Mouse (Mus musculus) intestine, embryonic 16.5 days (tissue): ENCODE measurements around the gene Krtap16-3. TPM values are rescaled to one million over a fixed set of nuclear protein-coding genes. Genes with fewer than 3 reads are reported as not detected.

ENCODE experiments used
- ATAC-seq: fragments of 200-750 bp; cut with Nextera tagmentation; 2 replicates; pipeline ENCODE4 v1.8.0; 2017; ENCODE audit warnings: moderate TSS enrichment, moderate library complexity
- H3K27ac ChIP-seq: fragments of 300-500 bp; sonication (generic); 2 replicates; pipeline ENCODE4 v1.5.1; 2014; ENCODE audit warnings: mild to moderate bottlenecking, low read length
- H3K27me3 ChIP-seq: fragments of 300-500 bp; sonication (generic); replicated peaks from 2 replicates; pipeline ENCODE4 v1.6.1; 2014; ENCODE audit warnings: low read length, control low read depth, mixed read lengths; ENCODE audit not compliant: control insufficient read depth, insufficient read depth
- H3K36me3 ChIP-seq: fragments of 300-500 bp; sonication (generic); 2 replicates; pipeline ENCODE4 v1.6.1; 2014; ENCODE audit warnings: low read length, control low read depth; ENCODE audit not compliant: control insufficient read depth, insufficient read depth
- H3K4me1 ChIP-seq: fragments of 300-500 bp; sonication (generic); 2 replicates; pipeline ENCODE4 v1.6.1; 2014; ENCODE audit warnings: low read length, control low read depth, mixed read lengths; ENCODE audit not compliant: control insufficient read depth, insufficient read depth
- H3K4me2 ChIP-seq: fragments of 300-500 bp; sonication (generic); 2 replicates; pipeline ENCODE4 v1.6.1; 2014; ENCODE audit warnings: low read depth, low read length, control low read depth
- H3K4me3 ChIP-seq: fragments of 300-500 bp; sonication (generic); 2 replicates; pipeline ENCODE4 v1.5.1; 2014; ENCODE audit warnings: mild to moderate bottlenecking, low read length
- H3K9ac ChIP-seq: fragments of 300-500 bp; sonication (generic); 2 replicates; pipeline ENCODE4 v1.6.1; 2014; ENCODE audit warnings: low read depth, low read length
- H3K9me3 ChIP-seq: fragments of 300-500 bp; sonication (generic); 2 replicates; pipeline ENCODE4 v1.6.1; 2016; ENCODE audit warnings: low read length, control low read depth; ENCODE audit not compliant: control insufficient read depth
- WGBS: fragments of 180-500 bp; shearing (Covaris S2); extraction: QIAGEN DNeasy Blood & Tissue Kit; methylation state at CpG from one replicate; pipeline ENCODE4 v1.1.7; 2014; 5-methylcytosine and 5-hydroxymethylcytosine counted together
- polyA plus RNA-seq: library from polyadenylated mRNA; unstranded; fragments of >200 nt; fragmentation: Nextera tagmentation; extraction: Ambion mirVana; gene quantifications from 2 replicates; pipeline ENCODE4 v1.2.1, GENCODE M21; 2015

The Krtap16-3 gene
- not detected in 2 replicates for polyA plus RNA-seq

- no peak for ATAC-seq
- Histone ChIP-seq H3K4me1 (no peaks in the 10 kb centered on the region), H3K9me3 (no peaks in the 10 kb centered on the region), H3K9ac (no peak within 1 kb of the TSS), H3K4me2 (no peak within 1 kb of the TSS), H3K27ac (no peak within 1 kb of the TSS), H3K36me3 (no peaks in the 10 kb centered on the region), H3K4me3 (no peak within 1 kb of the TSS), H3K27me3 (no peaks in the 10 kb centered on the region)
- 91% methylated on average over 7 of the region's 7 CpGs for WGBS
Observed at GRCm38 (mm10) chr16:88962773-88963172, at the start of gene Krtap16-3. TSS of gene Krtap16-3 (minus strand) at chr16:88962873.

DNA sequence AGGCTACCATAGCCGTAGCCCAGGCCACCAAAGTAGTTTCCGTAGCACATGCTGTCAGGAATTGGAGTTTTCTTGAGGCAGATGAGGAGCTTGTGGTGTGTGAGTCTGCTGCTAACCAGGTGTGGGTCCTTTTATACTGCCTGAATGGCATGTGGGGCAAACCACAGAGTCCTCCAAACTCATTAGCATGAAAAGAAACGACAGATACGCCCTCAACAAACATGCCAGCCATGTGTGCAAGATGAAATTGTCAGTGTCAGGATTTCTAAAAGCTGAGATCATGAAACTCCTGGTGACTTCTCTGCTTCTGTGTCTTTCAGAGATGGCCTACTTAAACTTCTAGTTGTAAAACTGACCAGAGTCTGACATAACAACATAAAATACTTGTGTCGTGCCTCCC, 48.0 kb upstream of the Krtap16-3 start, which contains the start of gene Krtap22-2:
Gene Krtap22-2, minus strand, starts transcription at position 101 of the 400 bp plus-strand sequence.
- H3K36me3 ChIP-seq: no peaks in the 10 kb centered on the region
- no peak within 1 kb of the TSS for H3K27ac ChIP-seq
- WGBS: 80% methylated on average over 5 of the region's 5 CpGs
- no peak within 1 kb of the TSS for H3K9ac ChIP-seq
- no peaks in the 10 kb centered on the region for H3K27me3 ChIP-seq
- H3K4me1 ChIP-seq: no peaks in the 10 kb centered on the region
- no peak for ATAC-seq
- H3K4me2 ChIP-seq: no peak within 1 kb of the TSS
- H3K4me3 ChIP-seq: no peak within 1 kb of the TSS
- H3K9me3 ChIP-seq: no peaks in the 10 kb centered on the region

GRCm38 (mm10) chr16:88941106-88941505, 21.6 kb downstream of the Krtap16-3 start:
- Histone ChIP-seq H3K9me3 (no peaks in the 10 kb centered on the region), H3K27me3 (no peaks in the 10 kb centered on the region), H3K4me2 (no peak overlapping the region), H3K9ac (no peak overlapping the region), H3K4me3 (no peak overlapping the region), H3K4me1 (no peaks in the 10 kb centered on the region), H3K36me3 (no peaks in the 10 kb centered on the region), H3K27ac (no peak overlapping the region)
- 86% methylated on average over 6 of the region's 6 CpGs for WGBS
- no peak for ATAC-seq

GRCm38 (mm10) chr16:88938252-88938651, 24.4 kb downstream of the Krtap16-3 start:
- H3K27me3 ChIP-seq: no peaks in the 10 kb centered on the region
- no peaks in the 10 kb centered on the region for H3K9me3 ChIP-seq
- 67% methylated on average over 7 of the region's 7 CpGs for WGBS
- H3K9ac ChIP-seq: no peak overlapping the region
- no peaks in the 10 kb centered on the region for H3K4me1 ChIP-seq
- no peak overlapping the region for H3K4me3 ChIP-seq
- no peak for ATAC-seq
- no peaks in the 10 kb centered on the region for H3K36me3 ChIP-seq
- H3K27ac ChIP-seq: no peak overlapping the region
- H3K4me2 ChIP-seq: no peak overlapping the region

- H3K27me3 ChIP-seq: no peaks in the 10 kb centered on the region
- no peak for ATAC-seq
- H3K4me2 ChIP-seq: no peak within 1 kb of the TSS
- no peak within 1 kb of the TSS for H3K9ac ChIP-seq
- no peak within 1 kb of the TSS for H3K27ac ChIP-seq
- no peak within 1 kb of the TSS for H3K4me3 ChIP-seq
- WGBS: 86% methylated on average over 3 of the region's 3 CpGs
- H3K36me3 ChIP-seq: no peaks in the 10 kb centered on the region
- no peaks in the 10 kb centered on the region for H3K4me1 ChIP-seq
- H3K9me3 ChIP-seq: no peaks in the 10 kb centered on the region
Observed at GRCm38 (mm10) chr16:88932165-88932564, 30.5 kb downstream of the Krtap16-3 start, which contains the start of gene Krtap19-9b. TSS of gene Krtap19-9b (minus strand) at chr16:88932265.

Other genes starting within 250 kb of the Krtap16-3 start
- gene Krtap13-1, start 234.0 kb downstream of the Krtap16-3 start, polyA plus RNA-seq: not detected in 2 replicates
- 0.21 TPM in 1 of 2 replicates, not detected in the other for gene Krtap13, start 211.2 kb downstream of the Krtap16-3 start, polyA plus RNA-seq
- gene 2310034C09Rik, start 204.0 kb downstream of the Krtap16-3 start, polyA plus RNA-seq: 0.34 TPM in 1 of 2 replicates, not detected in the other
- not detected in 2 replicates for gene 2310057N15Rik, start 188.7 kb downstream of the Krtap16-3 start, polyA plus RNA-seq
- gene Gm5965, start 185.0 kb downstream of the Krtap16-3 start, polyA plus RNA-seq: not detected in 2 replicates
- not detected in 2 replicates for gene Gm20741, start 150.7 kb downstream of the Krtap16-3 start, polyA plus RNA-seq
- gene Krtap15, start 142.7 kb downstream of the Krtap16-3 start, polyA plus RNA-seq: not detected in 2 replicates
- gene Krtap14, start 136.7 kb downstream of the Krtap16-3 start, polyA plus RNA-seq: not detected in 2 replicates
- gene Krtap19-1, start 93.5 kb downstream of the Krtap16-3 start, polyA plus RNA-seq: not detected in 2 replicates
- not detected in 2 replicates for gene Krtap19-2, start 88.6 kb downstream of the Krtap16-3 start, polyA plus RNA-seq
- gene Krtap19-3, start 84.8 kb downstream of the Krtap16-3 start, polyA plus RNA-seq: not detected in 2 replicates
- gene Krtap19-4, start 77.8 kb downstream of the Krtap16-3 start, polyA plus RNA-seq: not detected in 2 replicates
- not detected in 2 replicates for gene Krtap19-5, start 66.4 kb downstream of the Krtap16-3 start, polyA plus RNA-seq
- not detected in 2 replicates for gene Krtap19-9b, start 30.6 kb downstream of the Krtap16-3 start, polyA plus RNA-seq
- not detected in 2 replicates for gene Krtap22-2, start 47.9 kb upstream of the Krtap16-3 start, polyA plus RNA-seq
- not detected in 2 replicates for gene Gm10229, start 52.4 kb upstream of the Krtap16-3 start, polyA plus RNA-seq
- not detected in 2 replicates for gene Krtap6-1, start 68.8 kb upstream of the Krtap16-3 start, polyA plus RNA-seq
- not detected in 2 replicates for gene Gm10228, start 78.6 kb upstream of the Krtap16-3 start, polyA plus RNA-seq
- gene Krtap6-5, start 85.0 kb upstream of the Krtap16-3 start, polyA plus RNA-seq: not detected in 2 replicates
- gene 1110025L11Rik, start 101.1 kb upstream of the Krtap16-3 start, polyA plus RNA-seq: not detected in 2 replicates
- gene Krtap6-3, start 121.1 kb upstream of the Krtap16-3 start, polyA plus RNA-seq: not detected in 2 replicates
- not detected in 2 replicates for gene Gm6358, start 178.0 kb upstream of the Krtap16-3 start, polyA plus RNA-seq
- not detected in 2 replicates for gene Gm10061, start 188.2 kb upstream of the Krtap16-3 start, polyA plus RNA-seq
- gene Gm9789, start 195.1 kb upstream of the Krtap16-3 start, polyA plus RNA-seq: not detected in 2 replicates
- gene Gm7735, start 206.6 kb upstream of the Krtap16-3 start, polyA plus RNA-seq: not detected in 2 replicates
- gene 1110057P08Rik, start 211.9 kb upstream of the Krtap16-3 start, polyA plus RNA-seq: not detected in 2 replicates
- not detected in 2 replicates for gene Krtap20-2, start 243.0 kb upstream of the Krtap16-3 start, polyA plus RNA-seq